Mouse (Mus musculus) gastrocnemius, postnatal 4 days (tissue): ENCODE measurements around the gene Col4a2. TPM values are rescaled to one million over a fixed set of nuclear protein-coding genes. Genes with fewer than 3 reads are reported as not detected.
A peak's percentile ranks its signal among the peaks of the same experiment; 100 is the strongest.
"Not testable (repeated sequence)": the region's sequence is repeated elsewhere in the genome, so short reads cannot be mapped to it uniquely, and the experiment has no call there.

Experiments
- DNase-seq, 2 experiments: peaks; one replicate each; pipeline ENCODE4 v3.0.0; 2021 to 2022; ENCODE audit warnings: low spot score in 2 of 2, mixed read lengths in 2 of 2
- total RNA-seq, 2 experiments: library from RNA; stranded (reverse); gene quantifications; 2 replicates each; pipeline ENCODE4 v1.2.3; 2021

Gene Col4a2
- total RNA-seq, 2 experiments from 2014 or later: 480 to 481 TPM

- DNase-seq: no peak
These were observed 144.7 kb downstream of the Col4a2 start for GRCm38 (mm10) chr8:11457278-11457677.

GRCm38 (mm10) chr8:11457981-11458836 is 145.6 kb downstream of the Col4a2 start:
- no peak for DNase-seq

- DNase-seq: no peak
These were observed 146.4 kb downstream of the Col4a2 start for GRCm38 (mm10) chr8:11459016-11459415.

GRCm38 (mm10) chr8:11460934-11461333 is 148.3 kb downstream of the Col4a2 start:
- DNase-seq: peak in 1 of 2 experiments; percentile 54

- DNase-seq: no peak
These were observed 149.2 kb downstream of the Col4a2 start for GRCm38 (mm10) chr8:11461847-11462246.

GRCm38 (mm10) chr8:11462641-11463040 is 150.0 kb downstream of the Col4a2 start:
- DNase-seq: no peak

- DNase-seq: no peak
These were observed 150.9 kb downstream of the Col4a2 start for GRCm38 (mm10) chr8:11463541-11463888.

GRCm38 (mm10) chr8:11463889-11464706 is 151.5 kb downstream of the Col4a2 start:
- DNase-seq: no peak

- DNase-seq: no peak
These were observed 152.0 kb downstream of the Col4a2 start for GRCm38 (mm10) chr8:11464707-11464964.

GRCm38 (mm10) chr8:11465619-11466018 is 153.0 kb downstream of the Col4a2 start:
- DNase-seq: no peak

GRCm38 (mm10) chr8:11466528-11466927 is 153.9 kb downstream of the Col4a2 start:
- DNase-seq: not testable (repeated sequence)

- no peak for DNase-seq
These were observed 156.5 kb downstream of the Col4a2 start for GRCm38 (mm10) chr8:11469095-11469494.

- no peak for DNase-seq
These were observed 158.1 kb downstream of the Col4a2 start for GRCm38 (mm10) chr8:11470694-11471093.

GRCm38 (mm10) chr8:11471309-11471708 is 158.7 kb downstream of the Col4a2 start:
- DNase-seq: no peak

GRCm38 (mm10) chr8:11473072-11473471 is 160.5 kb downstream of the Col4a2 start:
- DNase-seq: no peak

- DNase-seq: no peak
These were observed 162.8 kb downstream of the Col4a2 start for GRCm38 (mm10) chr8:11475397-11475796.

GRCm38 (mm10) chr8:11475876-11476275 is 163.3 kb downstream of the Col4a2 start:
- DNase-seq: no peak

GRCm38 (mm10) chr8:11476338-11477177 is 164.0 kb downstream of the Col4a2 start:
- DNase-seq: peak in 1 of 2 experiments; percentile 39

GRCm38 (mm10) chr8:11477178-11477553 is 164.6 kb downstream of the Col4a2 start:
- no peak for DNase-seq

- peak; percentile 50 to 65 for DNase-seq
These were observed 165.5 kb downstream of the Col4a2 start, which contains the start of gene Rab20 for GRCm38 (mm10) chr8:11477811-11478761. TSS of gene Rab20 (minus strand) at chr8:11478710.
